Mouse (Mus musculus) embryonic facial prominence, embryonic 11.5 days (tissue): ENCODE measurements around the gene Gm20388. TPM values are rescaled to one million over a fixed set of nuclear protein-coding genes. Genes with fewer than 3 reads are reported as not detected.

Source experiments
- ATAC-seq: fragments of 200-750 bp; cut with Nextera tagmentation; replicated peaks from 2 replicates; pipeline ENCODE4 v1.8.0; 2017; ENCODE audit warnings: low read depth; ENCODE audit not compliant: insufficient number of reproducible peaks, low FRiP score, low TSS enrichment
- DNase-seq: peaks from one replicate; pipeline ENCODE4 v3.0.0-alpha.2; 2015; ENCODE audit warnings: low spot score
- H3K27ac ChIP-seq: fragments of 300-500 bp; sonication (generic); replicated peaks from 2 replicates; pipeline ENCODE4 v1.5.1; 2014; ENCODE audit warnings: mild to moderate bottlenecking, low read depth, low read length, control low read depth
- H3K27me3 ChIP-seq: fragments of 300-500 bp; sonication (generic); 2 replicates; pipeline ENCODE4 v1.6.1; 2014; ENCODE audit warnings: mild to moderate bottlenecking, low read length, moderate library complexity, mixed read lengths; ENCODE audit not compliant: control insufficient read depth, insufficient read depth
- H3K36me3 ChIP-seq: fragments of 300-500 bp; sonication (generic); replicated peaks from 2 replicates; pipeline ENCODE4 v1.6.1; 2014; ENCODE audit warnings: low read depth, mild to moderate bottlenecking, low read length, moderate library complexity, mixed read lengths; ENCODE audit not compliant: control insufficient read depth, insufficient read depth
- H3K4me1 ChIP-seq: fragments of 300-500 bp; sonication (generic); 2 replicates; pipeline ENCODE4 v1.6.1; 2014; ENCODE audit warnings: low read length, mixed read lengths; ENCODE audit not compliant: control insufficient read depth, insufficient read depth
- H3K4me2 ChIP-seq: fragments of 300-500 bp; sonication (generic); 2 replicates; pipeline ENCODE4 v1.6.1; 2014; ENCODE audit warnings: low read depth, mild to moderate bottlenecking, control low read depth, low read length, moderate library complexity
- H3K4me3 ChIP-seq: fragments of 300-500 bp; sonication (generic); 2 replicates; pipeline ENCODE4 v1.5.1; 2014; ENCODE audit warnings: low read depth, low read length, control low read depth
- H3K9ac ChIP-seq: fragments of 300-500 bp; sonication (generic); replicated peaks from 2 replicates; pipeline ENCODE4 v1.6.1; 2014; ENCODE audit warnings: mild to moderate bottlenecking, control low read depth, low read length
- H3K9me3 ChIP-seq: fragments of 300-500 bp; sonication (generic); replicated peaks from 2 replicates; pipeline ENCODE4 v1.6.1; 2016; ENCODE audit warnings: mild to moderate bottlenecking, low read length, inconsistent platforms, mixed read lengths; ENCODE audit not compliant: control insufficient read depth
- WGBS: fragments of 180-500 bp; shearing (Covaris S2); extraction: QIAGEN DNeasy Blood & Tissue Kit; methylation state at CpG from one replicate; pipeline ENCODE4 v1.1.7; 2014; 5-methylcytosine and 5-hydroxymethylcytosine counted together
- polyA plus RNA-seq: library from polyadenylated mRNA; unstranded; fragments of >200 nt; fragmentation: Nextera tagmentation; extraction: Ambion mirVana; gene quantifications from 2 replicates; pipeline ENCODE4 v1.2.1, GENCODE M21; 2014

Gm20388 gene
- polyA plus RNA-seq, 1 experiment from 2014 or later: 3.1 TPM

DNA sequence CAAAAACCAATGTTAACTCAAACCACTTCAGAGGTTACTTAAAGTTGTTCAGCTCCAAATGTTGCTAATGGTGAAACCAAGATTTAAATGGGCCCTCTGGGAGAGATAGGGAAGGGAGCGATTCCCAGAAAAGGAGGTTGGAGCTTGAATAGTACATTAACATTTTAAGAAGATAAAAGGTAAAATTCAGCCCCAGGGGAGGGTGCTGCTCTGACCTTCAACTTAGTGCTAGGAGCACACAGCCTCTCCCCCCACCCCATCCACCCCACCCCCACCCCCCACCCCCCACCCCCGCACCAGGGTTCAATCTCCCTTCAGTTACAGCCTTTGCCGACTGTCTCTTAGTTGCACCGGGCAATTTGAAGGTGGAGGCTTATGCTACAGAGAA is 3851.2 kb downstream of the Gm20388 start:
- Histone ChIP-seq H3K4me1 (peaks cover 4% of the 10 kb centered on the region), H3K9ac (no peak overlapping the region), H3K36me3 (no peaks in the 10 kb centered on the region), H3K9me3 (no peaks in the 10 kb centered on the region), H3K4me2 (no peak overlapping the region), H3K4me3 (no peak overlapping the region), H3K27me3 (no peaks in the 10 kb centered on the region), H3K27ac (no peak overlapping the region; the same call in 1 of the 2 replicates)
- no peak for DNase-seq
- WGBS: 15% methylated on average over 4 of the region's 4 CpGs
- ATAC-seq: no peak

DNA sequence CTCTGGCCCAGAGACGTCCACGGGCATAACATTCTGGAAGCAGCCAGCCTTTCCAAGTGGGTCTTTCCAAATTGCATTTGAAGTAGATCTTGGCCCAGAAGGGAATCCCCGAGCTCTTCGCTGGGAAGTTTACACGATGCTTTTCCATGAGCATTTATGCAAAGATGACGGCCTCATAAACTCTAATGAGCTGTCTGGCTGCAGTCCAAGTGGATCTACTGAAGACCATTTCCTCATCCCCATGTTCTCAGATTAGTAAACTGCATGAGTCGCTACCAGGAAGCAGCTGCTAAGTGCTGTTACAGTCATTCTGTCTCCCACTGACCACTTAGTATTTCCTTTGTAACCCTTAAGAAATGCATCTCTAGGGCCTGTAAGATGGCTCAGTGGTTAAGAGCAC is 3852.7 kb downstream of the Gm20388 start:
- Histone ChIP-seq H3K9me3 (no peaks in the 10 kb centered on the region), H3K27ac (no peak overlapping the region), H3K4me2 (no peak overlapping the region), H3K4me3 (no peak overlapping the region), H3K9ac (no peak overlapping the region), H3K4me1 (peaks cover 4% of the 10 kb centered on the region), H3K36me3 (no peaks in the 10 kb centered on the region), H3K27me3 (no peaks in the 10 kb centered on the region)
- no peak for ATAC-seq
- DNase-seq: no peak
- WGBS: 81% methylated on average over 7 of the region's 7 CpGs

DNA sequence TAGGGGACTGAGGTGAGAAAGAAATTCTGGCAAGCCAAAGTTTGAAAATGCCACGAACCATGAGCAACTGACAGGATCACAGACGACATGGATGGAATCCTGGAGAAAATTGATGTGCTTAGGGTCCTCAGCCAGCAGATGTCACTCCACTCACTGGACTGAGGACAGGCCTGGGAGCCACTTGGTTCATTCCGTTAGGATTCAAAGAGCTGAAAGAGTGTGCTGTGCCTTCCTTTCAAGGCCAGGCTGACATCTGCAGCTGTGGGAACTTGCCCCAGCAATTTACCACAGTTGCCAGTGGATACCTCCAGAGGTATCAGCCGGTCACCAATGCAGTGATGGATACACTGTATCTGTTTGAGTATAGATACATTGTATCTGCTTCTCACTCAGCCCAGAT is 3854.0 kb downstream of the Gm20388 start:
- Histone ChIP-seq H3K4me1 (peaks cover 4% of the 10 kb centered on the region), H3K27ac (no peak overlapping the region), H3K9me3 (no peaks in the 10 kb centered on the region), H3K9ac (no peak overlapping the region), H3K4me3 (no peak overlapping the region), H3K27me3 (no peaks in the 10 kb centered on the region), H3K4me2 (no peak overlapping the region), H3K36me3 (no peaks in the 10 kb centered on the region)
- DNase-seq: peak; percentile 58
- WGBS: 32% methylated on average over 4 of the region's 4 CpGs
- ATAC-seq: no peak

DNA sequence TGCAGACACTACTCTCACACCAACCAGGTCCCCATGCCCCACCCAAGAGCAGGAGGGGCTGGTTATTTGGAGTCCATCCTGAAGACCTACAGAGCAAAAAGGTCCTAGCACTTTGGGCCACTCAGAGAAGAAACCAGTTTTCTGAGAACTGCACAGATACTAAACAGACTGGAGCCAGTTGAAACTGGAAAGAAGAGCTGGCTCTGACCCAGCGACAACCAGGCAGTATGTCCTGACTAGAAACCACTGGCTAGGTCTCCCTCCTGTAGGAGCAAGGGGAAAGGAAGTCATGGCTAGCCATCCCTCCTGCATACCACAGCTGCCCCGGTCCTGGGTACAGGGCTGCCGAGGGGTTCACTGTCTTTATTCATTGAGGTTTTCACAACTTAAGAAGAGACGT is 3855.9 kb downstream of the Gm20388 start:
- Histone ChIP-seq H3K27me3 (no peaks in the 10 kb centered on the region), H3K9ac (no peak overlapping the region), H3K27ac (no peak overlapping the region), H3K36me3 (no peaks in the 10 kb centered on the region), H3K9me3 (no peaks in the 10 kb centered on the region), H3K4me3 (no peak overlapping the region), H3K4me2 (no peak overlapping the region), H3K4me1 (peaks cover 2% of the 10 kb centered on the region)
- no peak for DNase-seq
- 76% methylated on average over 4 of the region's 4 CpGs for WGBS
- ATAC-seq: no peak

- no peaks in the 10 kb centered on the region for H3K9me3 ChIP-seq
- WGBS: 81% methylated on average over 8 of the region's 8 CpGs
- H3K36me3 ChIP-seq: no peaks in the 10 kb centered on the region
- H3K4me2 ChIP-seq: no peak overlapping the region
- ATAC-seq: no peak
- no peak for DNase-seq
- no peak overlapping the region for H3K27ac ChIP-seq
- H3K4me1 ChIP-seq: no peaks in the 10 kb centered on the region
- H3K4me3 ChIP-seq: no peak overlapping the region
- no peaks in the 10 kb centered on the region for H3K27me3 ChIP-seq
- no peak overlapping the region for H3K9ac ChIP-seq
These were observed 3857.2 kb downstream of the Gm20388 start for GRCm38 (mm10) chr8:123767874-123768273.

- no peak for ATAC-seq
- WGBS: 70% methylated on average over 16 of the region's 16 CpGs
- no peak overlapping the region for H3K9ac ChIP-seq
These were observed 3858.1 kb downstream of the Gm20388 start for GRCm38 (mm10) chr8:123768492-123769356.

DNA sequence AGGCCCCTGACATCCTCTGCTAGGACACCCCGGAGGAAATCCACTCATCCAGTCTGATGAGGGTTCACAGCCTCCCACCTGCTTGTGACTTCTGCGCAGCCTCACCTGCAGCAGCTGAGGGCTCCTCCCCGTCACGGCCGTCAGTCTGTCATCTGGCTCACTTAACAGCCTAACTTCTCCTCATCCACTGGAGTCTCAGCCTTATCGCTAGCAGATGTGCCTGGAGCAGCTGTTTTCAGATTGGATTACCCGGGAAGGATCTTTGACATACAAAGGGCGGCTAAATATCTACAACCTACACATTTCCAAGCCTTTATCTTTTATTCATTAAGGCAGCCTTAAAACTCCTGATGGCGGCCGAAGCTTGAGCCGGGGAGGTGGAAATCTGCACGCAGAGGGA is 3862.8 kb downstream of the Gm20388 start:
- no peak overlapping the region for H3K4me3 ChIP-seq
- no peak overlapping the region for H3K27ac ChIP-seq
- ATAC-seq (no peak), DNase-seq (peak; percentile 56)
- no peak overlapping the region for H3K4me2 ChIP-seq
- no peaks in the 10 kb centered on the region for H3K36me3 ChIP-seq
- H3K4me1 ChIP-seq: no peaks in the 10 kb centered on the region
- H3K9ac ChIP-seq: no peak overlapping the region
- no peaks in the 10 kb centered on the region for H3K27me3 ChIP-seq
- WGBS: 48% methylated on average over 12 of the region's 12 CpGs
- H3K9me3 ChIP-seq: no peaks in the 10 kb centered on the region

More at GRCm38 (mm10) chr8:123768492-123769356, 3858.1 kb downstream of the Gm20388 start:
- Histone ChIP-seq H3K4me3 (no peak overlapping the region), H3K27me3 (no peaks in the 10 kb centered on the region), H3K4me1 (no peaks in the 10 kb centered on the region), H3K27ac (no peak overlapping the region), H3K4me2 (no peak overlapping the region), H3K36me3 (no peaks in the 10 kb centered on the region), H3K9me3 (no peaks in the 10 kb centered on the region)
- peak; percentile 73 for DNase-seq

- Histone ChIP-seq H3K27me3 (no peaks in the 10 kb centered on the region), H3K4me2 (no peak overlapping the region), H3K27ac (no peak overlapping the region), H3K4me3 (no peak overlapping the region), H3K9ac (no peak overlapping the region), H3K4me1 (no peaks in the 10 kb centered on the region), H3K36me3 (no peaks in the 10 kb centered on the region), H3K9me3 (no peaks in the 10 kb centered on the region)
- ATAC-seq: no peak
- no peak for DNase-seq
- 100% methylated on average over 1 of the region's 1 CpGs for WGBS
These were observed 3863.8 kb downstream of the Gm20388 start for GRCm38 (mm10) chr8:123774491-123774890.
